Mouse (Mus musculus) erythroblast, embryonic 14.5 days (primary cell): ENCODE measurements around the gene Car3.

ENCODE experiments used
- GATA1 ChIP-seq: IDR thresholded peaks from 2 replicates; pipeline ENCODE4 v1.6.1; 2012; ENCODE audit warnings: low read length, inconsistent platforms, mixed read lengths
- TAL1 ChIP-seq: IDR thresholded peaks from 3 replicates; pipeline ENCODE4 v1.6.1; 2012; ENCODE audit warnings: low read length, inconsistent platforms, mixed read lengths

DNA sequence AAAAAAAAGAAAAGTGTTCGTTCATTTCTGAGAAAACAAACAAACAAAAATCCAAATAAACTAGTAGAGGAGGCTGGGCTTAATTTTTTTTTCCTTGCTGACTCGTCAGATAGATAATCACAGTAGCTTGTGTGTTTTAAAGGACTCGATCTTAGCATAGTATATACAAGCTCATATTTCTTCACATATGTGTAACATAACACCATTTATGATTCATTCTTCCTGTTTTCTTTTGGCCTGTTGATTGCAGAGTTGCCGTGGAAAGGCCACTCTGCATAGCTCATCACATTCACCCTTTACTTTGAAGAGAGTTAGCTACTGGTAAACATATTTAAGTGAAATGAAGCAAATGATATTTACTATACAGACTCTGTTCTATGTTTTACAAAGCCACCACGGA is 30.4 kb downstream of the Car3 start:
- no peak for TF ChIP-seq TAL1
- no peak for TF ChIP-seq GATA1
